Mouse (Mus musculus) adrenal gland, adult 2 months (tissue): ENCODE measurements at regions not wholly inside any gene's neighbourhood (a gene's known extent, or its start where the extent isn't known, plus 50 kb on each side); places are given as distances from the start of the nearest gene placed in this dataset.

Experiments used
- DNase-seq: peaks from one replicate; pipeline ENCODE4 v3.0.0; 2021

DNA sequence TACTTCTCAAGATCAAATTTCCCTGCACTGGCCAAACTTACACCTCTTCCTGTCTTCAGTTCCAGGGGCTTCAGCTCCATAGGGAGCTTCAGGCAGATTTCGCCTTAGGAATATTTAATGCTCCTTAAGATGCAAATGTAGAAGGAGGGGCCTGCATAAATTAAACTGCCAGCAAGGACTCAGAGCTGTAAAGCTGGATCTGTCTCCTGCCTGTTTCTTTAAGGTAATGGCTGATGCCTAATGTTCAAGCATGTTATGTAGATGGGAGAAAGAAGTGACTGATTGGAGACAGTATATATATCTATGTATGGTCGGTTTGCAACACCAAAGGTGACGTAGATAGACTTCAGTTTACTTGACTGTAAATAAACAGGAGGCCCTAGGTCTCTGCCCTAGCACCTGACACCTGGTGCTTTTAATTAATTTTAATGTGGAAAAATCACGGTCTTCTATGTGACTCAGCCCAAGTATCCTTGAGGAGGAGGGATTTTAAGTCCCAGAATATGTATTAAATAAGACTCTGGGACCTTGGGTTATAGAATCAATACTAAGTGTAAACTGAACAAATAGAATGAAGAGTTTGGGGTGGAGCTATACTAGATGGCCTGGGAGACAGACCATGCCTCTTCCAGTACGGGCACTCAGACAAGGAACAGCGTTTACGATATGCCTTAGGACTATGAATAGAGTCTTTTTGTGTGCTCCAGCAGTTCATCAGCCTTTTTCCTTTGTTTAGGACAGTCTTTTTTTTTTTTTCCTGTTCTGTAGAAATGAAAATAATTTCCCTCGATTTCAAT lies 651.7 kb upstream of the Lmcd1 start:
- DNase-seq = no peak

DNA sequence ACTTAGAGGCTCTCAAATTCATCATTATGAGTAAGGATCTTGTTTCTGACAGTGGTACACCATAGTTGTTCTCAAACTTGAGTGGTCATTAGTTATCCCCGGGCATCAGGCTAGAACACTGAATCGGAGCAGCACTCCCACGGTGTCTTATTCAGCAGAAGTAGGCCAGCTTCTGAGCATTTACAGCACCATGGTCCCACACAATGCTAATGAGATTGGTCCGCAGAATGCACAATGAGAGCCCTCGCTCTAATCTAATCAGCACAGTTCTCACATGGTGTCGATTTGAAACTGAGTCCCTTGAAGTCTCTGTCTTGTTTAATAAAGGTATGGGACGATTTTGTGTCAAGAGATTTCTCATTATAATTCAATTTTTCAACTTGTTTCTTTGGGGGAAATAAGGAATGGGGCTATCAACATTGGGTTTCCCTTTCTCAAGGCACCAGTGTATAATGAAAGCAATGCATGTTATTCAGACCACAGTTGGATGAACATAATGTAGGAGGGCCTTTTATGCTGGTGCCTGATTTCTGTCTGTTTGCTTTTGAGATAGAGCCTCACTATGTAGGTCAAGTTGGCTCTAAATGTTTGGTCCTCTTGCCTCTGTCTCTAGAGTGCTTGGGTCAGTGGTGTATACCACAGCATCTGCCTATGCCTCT lies 650.9 kb upstream of the Lmcd1 start:
- DNase-seq = no peak

DNA sequence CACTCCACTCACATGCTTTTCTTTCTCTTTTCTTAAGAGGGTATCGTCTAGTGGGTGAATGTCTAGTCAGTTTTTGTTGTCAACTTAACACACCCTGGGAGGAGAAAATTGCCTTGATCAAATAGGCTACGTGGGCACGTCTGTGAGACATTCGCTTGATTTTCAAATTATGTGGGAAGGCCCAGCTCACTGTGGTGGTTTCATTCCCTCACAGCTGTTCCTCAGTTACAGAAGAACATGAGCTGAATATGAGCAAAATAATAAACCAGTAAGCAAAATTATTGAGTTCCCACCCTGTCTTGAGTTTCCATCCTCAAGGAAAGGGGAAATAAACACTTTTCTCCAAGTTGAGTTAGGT lies 650.4 kb upstream of the Lmcd1 start:
- DNase-seq = no peak

DNA sequence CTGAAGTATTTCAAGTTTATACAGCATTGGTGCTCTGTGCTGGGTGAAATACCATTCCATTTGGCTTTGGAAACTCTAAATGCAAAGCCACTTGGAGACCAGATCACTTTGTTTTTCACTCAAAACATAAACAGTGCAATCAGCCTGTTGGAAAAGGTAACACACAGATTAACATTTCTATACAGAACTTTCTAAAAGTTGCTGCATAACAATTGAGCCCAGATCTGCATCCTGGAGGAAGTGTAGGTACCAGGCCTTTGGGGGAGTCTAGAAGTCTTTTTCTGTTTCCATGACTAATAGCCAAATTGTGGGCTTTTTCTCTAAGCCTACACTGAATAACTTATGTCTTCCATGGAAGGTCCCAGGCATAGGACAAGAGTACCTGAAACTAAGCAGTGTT lies 648.1 kb upstream of the Lmcd1 start:
- no peak for DNase-seq

DNA sequence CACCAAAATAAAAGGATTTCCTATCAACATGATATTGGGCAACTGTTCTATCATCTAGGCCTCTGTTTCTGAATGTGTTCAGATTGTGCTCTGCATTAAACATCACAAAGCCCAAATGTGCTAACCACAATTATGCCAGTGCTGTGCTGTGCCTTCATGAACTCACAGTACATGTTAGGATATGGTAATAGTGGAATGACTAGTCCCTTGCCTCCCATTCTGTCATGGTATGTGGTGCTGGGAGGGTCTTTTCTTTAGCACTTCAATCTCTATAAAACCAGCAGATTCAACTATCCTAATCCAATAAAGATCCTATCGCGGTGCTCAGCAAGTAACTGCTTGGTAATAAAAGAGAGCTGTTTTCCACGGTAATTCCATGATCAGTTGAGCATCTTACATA lies 620.8 kb upstream of the Lmcd1 start:
- no peak for DNase-seq

DNA sequence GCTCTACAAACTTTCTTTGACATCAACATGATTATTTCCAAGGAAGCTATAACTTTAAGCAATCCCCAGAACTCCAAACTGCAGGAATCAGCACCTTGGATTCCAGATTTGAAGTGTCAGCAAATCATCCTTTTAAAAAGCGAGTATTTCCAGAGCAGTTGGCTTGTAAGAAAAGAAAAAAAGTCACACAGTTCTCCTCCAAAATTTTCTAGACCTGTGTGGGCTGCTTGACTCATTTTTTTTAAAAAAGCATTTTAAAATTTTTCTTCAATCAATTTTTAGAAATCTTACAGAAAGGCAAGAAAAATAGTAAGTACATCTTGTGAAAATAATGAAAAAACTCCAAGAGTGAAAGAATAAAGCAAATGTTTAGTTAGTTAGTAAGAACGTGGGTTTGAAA lies 613.6 kb upstream of the Lmcd1 start:
- DNase-seq = no peak

DNA sequence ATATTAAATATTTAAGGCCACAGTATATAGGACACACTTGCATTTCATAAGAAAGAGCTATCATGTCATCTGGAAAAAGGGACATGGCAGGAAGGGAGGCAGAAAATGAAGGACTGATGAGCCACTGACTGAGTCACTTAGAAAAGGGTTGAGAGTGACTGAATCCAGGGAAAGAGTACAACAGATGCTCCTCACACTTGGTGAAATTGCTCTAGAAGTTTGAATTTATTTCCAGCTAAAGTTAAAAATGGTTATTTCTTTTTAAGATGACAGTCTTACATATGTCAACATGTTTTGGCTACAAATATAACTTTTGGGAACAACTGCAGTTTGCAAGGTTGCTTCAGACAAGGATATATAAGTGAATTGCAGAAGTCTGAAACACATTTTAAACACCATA lies 609.0 kb upstream of the Lmcd1 start:
- no peak for DNase-seq

DNA sequence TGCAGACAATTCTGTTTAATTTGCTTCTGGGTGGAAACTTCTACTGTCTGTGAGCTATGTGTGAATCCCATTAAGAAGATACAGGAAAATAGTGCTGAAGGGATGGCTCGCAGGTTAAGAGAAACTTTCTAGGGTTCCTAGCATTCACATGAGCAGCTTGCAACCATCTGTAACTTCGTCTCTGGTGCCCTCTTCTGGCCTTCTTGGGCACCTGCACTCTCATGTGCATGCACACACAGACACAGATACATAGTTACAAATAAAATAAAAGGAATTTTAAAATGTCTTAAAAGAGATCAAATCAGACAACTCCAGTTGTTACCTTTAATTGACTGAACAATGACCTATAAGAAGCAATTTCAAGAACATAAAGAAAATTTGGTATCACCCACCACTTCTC lies 588.6 kb upstream of the Lmcd1 start:
- DNase-seq = no peak

DNA sequence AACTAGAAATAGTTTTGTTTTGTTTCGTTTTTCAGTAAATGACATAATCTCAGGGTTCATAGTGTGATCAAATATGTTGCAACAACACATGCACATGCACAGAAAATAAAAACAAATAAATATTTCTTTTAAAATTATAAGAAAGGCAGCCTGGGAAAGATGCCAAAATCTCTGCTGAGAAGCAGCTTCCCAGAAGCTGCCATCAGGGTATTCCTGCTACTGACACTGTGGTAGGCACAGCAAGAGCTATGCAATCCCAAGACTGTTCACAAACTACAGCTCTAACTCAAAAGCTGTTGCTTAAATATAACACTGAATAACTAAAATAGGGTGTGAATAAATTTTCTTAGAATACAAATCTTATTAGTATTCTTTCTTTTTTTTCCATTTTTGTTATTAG lies 570.7 kb upstream of the Lmcd1 start:
- DNase-seq = no peak

DNA sequence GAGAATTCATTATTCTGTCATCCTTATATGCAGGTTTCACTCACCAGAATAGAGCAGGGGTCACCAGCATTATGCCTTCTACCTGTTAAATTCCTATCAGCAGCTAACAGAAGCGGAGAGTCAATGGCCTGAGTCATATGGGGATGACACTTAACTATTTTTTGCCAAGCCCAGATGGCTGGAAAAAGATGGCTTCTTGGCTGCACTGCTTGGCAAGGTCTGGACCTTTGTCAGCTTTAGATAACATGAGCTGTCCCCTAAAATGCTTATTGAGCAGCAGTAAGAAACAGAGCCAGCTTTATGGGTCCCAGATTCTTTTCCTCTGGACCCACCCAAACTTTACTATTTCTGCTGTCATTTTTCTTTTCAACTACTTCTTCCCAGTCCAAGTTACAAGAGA lies 565.3 kb upstream of the Lmcd1 start:
- no peak for DNase-seq

DNA sequence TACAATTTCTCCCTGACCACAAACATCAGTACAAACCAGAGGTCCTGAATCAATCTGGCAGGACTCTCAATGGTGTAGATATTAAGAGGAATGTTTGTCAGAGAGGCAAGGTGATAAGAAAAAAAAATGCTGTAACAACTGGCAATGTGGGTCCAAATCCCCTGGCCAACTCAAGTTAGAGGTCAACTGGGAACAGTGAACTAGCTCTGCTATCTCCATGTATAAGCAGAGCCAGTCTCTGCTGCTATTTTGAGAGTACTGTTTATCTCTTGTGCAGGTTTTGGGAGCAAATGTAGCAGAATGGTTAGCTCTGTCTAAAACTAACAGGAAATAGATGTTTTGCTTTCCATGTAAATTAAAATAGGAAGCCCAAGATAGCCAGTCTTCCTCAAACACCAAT lies 547.6 kb upstream of the Lmcd1 start:
- no peak for DNase-seq

DNA sequence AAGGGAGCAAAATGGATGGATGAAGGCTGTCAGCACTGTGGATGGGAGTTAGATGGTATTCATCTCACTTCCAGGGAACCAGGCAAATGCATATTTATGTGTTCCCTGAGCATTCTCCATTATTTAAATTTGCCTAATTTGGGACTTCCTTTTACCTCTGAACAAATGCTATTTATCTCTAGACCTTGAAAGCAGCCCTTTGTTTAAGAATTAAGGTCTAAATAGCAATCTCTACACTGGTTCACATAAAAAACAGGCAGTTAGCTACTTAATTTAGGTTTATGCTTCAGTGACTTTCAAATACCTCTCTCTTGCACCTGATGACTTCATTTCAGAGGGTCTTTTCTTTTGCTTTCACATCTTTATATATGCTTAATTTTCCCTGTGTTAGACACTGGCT lies 543.2 kb upstream of the Lmcd1 start:
- DNase-seq = no peak

DNA sequence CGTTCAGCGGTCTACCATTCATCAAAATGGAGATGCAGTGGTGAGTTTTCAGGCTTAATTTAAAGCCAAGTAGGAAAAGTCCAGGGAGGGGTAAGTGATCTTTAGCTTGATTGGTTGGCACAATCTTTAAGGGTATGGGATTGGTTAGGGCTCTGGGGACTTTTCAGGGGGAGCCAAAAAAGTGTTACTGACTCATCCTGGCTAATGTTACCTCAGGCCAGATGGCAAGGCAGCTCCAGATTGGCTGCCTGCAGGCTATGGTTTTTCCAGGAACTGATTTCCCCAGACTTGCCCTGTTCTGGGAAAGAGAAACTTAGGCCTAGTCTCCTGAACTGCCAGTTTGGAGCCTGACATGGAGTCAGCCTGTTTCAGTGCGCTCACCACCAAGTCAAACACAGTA lies 539.6 kb upstream of the Lmcd1 start:
- no peak for DNase-seq

DNA sequence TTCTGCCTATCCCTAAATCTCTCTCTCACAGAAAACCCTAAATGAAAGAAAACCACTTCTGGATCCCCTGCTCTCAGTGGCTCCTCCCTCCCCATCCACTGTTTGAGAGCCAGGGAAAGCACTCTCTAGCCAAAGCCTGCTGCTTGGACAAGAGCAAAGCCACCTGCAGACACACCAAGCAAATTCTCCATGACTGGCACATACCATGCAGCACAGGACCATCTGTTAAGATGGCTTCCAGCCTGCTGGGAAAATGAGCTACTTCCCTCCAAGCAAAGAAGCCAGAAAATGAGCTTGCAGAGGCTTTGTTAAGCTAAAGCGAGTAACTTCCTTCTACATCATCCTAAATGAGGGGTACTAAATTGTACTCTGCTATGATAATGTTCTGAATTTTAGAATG lies 534.6 kb upstream of the Lmcd1 start:
- no peak for DNase-seq

DNA sequence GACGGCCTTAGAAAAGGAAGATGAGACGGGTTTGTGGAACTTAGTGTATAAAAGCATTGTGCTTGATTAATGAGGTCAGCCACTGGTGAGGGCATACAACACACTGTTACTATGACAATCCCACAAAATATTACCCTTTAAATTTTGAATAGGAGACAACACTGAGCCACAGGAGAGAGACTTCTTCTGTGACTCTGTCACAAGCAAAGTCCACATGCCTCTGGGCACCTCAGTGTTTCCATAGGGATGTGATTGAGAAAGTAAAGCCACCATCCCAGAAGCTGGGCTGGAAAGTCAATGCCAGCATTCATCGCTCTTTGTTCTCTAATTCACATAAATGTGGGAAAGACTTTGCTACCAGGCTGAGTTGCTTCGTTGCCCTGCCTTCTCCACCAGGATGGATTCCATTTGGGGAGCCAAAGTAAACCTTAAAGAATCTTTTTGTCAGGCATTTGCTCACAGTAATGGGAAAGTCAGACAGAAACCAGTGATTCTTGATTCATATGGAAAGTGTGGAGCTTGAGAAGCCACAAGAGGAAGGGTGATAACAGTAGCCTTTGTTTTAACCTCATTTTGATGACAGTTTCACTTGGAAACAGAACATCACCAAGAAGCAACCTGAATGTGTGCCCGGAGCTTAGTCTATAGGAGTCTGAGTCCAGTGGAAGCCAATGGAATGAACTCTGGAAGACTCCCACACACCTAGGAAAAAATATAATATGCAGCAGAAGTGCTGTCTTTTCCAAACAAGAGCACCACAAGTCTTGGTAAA lies 491.7 kb upstream of the Lmcd1 start:
- DNase-seq = no peak

DNA sequence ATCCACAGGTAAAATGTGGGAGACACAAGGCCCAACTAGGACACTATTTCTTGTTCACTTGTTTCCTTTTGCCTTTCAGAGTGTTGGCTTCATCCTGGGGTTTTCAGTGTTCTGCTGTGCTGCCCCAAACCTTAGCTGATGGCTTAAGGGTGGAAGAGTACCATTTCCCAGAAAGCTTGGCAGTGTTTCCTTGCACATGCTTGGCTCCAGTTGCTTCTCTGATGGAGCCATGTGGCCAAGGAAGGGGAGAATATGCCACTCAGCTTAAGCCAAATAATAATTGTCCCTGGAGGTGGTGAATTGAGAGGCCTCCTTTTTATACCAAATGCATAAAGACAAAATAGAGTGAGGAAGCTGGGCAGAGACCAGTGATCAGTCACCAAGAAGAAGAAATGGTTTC lies 464.9 kb upstream of the Lmcd1 start:
- DNase-seq = no peak

DNA sequence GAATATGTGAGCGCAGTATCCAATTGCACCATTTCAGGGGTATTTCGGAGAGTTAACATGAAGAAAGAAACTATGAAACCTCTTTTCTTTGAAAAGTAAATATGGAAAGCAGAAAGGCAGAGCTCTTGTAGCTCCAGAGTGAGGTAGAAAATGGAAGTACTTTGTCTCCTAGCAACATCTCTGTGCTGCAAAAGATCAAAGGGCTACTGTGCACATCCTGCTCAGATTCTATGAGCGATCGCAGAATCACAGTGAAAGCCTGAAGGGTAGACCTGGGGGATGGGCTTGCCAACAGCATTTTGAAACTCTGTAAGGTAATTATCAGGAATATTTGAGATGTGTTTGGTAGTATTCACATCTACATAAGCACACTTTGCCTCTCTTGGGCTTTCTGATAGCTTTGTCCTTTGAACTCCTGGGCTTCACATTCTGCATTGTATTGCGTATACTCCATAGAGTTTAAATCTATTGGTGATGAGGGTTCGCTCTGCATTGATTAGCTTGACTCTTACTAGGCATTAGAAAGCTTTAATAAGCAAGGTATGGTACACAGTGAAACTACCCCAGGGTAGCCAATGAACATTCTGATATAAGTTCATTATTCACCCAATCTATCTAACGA lies 459.5 kb upstream of the Lmcd1 start:
- DNase-seq = no peak

DNA sequence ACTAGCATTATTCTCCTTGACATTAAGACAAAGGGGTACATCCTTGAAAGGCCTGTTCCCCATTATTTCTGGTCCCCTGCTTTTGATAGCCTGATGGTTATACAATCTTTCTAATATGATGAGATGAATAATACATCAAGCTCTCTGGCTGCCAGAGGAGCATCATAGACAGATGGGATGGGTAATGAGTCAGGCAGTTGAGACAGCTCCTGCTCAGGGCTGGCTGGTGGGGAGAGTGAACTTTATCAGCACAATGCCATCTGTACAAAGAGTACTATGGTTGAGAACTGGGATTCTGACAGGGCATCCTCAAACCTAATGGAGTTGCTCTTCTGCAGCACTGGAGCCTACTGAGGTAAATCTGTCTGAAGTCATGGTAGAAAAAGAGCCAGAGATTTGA lies 458.4 kb upstream of the Lmcd1 start:
- no peak for DNase-seq

DNA sequence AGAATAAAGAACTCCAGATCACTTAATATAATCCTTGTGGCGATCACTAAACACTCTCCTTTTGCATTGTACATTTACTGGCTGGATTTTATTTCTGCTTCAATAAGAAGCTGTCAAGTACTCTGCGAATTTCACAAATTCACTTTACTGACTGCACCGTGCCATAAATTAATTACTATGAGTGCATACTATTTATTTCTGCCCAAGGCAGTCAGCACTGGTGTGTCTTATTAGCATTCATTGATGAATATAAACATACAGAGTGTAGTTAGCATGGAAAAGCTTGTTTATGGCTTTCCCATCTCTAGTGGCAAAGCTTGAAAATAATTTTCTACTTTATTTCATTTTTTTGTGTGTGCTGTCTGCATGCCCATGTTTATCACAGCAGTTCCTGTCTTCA lies 453.3 kb upstream of the Lmcd1 start:
- DNase-seq = no peak

DNA sequence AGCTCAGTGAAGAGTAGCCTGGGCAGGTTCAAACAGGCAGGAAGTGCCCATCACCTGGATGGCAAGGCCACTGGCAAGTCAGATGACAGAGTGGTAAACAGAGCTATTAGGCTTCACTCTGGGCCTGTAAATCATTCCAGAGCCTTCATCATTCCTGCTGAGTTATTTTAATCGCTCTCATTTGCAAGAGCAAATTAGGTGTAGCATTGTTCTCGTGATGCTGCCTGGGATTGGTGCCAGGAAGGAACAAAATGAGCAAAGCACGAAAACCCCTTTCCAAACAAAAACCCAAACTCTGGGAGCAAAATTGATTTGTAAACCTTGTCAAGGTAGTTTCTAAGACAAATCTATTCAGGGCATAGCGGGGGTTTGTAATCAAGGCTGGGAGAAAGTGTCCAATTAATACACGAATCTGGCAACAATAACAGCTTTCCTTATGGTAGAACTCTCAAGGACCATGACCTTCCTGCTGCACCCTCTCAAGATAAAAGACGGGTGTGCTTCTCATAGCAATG lies 429.2 kb upstream of the Lmcd1 start:
- DNase-seq = no peak

DNA sequence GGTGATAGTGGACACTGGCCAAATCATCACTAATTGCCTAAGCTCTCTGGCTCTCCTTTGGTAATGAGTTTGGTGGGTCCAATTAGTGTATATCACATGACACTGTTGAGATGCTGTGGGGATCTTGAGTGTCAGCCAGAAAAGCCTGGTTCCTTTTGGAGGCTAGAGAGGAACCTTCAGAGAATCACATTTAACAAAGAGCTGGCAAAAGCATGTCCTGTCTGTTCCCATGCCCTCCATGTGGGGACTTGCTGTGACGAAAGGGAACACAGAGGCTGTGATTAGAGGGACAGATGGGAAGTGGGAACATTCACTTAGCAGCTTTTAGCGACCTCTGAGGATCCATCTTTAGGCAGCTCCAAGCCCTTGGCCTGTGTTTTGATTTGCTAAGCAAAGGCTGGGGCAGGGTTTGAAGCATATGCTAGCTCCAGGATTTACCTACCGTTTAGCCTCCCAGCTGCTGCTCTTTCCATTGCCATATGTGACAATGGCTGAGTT lies 407.4 kb upstream of the Lmcd1 start:
- no peak for DNase-seq

DNA sequence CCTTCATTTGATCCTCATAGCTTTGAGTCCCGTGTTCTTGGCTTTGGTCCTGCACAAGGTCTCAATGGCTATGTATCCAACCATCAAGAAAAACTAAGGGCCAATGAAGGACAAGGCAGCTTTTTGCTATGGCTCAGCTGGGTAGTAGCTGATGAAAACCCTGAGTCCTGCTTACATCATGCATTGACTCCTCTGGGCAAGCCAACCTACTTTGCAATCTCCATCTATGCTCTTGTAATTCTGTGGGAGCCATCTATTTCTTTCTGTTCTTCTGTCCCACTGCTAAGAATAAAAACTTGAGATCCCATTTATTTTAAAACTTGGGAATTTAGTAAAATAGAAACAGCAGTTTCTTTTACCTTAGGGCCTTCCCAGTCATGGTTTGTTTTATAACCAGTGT lies 391.0 kb upstream of the Lmcd1 start:
- no peak for DNase-seq

DNA sequence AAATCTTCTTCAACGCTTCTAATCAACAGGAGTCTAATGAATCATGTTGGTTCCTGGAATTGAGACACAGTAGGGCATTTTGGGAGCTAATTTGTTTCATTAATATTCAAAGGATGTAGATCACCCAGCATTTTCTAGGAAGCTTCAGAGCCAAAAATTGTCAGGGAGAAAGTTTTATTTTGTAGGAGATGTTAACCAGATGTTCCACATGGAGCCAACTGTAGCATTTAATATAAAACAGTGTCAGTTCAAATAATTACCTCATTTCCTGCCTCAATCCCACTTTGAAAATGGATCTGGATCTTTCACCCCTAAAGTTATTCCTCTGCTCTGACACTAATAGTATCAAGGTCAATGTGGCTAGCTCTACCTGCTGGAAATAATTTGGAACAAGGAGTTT lies 389.6 kb upstream of the Lmcd1 start:
- no peak for DNase-seq
